Mouse (Mus musculus) megakaryocyte, embryonic 14.5 days (primary cell): ENCODE data around the gene Repin1.
"Not testable (repeated sequence)": the region's sequence is repeated elsewhere in the genome, so short reads cannot be mapped to it uniquely, and the experiment has no call there.

Source experiments
- FLI1 ChIP-seq: IDR thresholded peaks from 2 replicates; pipeline ENCODE4 v1.6.1; 2012; ENCODE audit warnings: low read length, inconsistent platforms, mixed read lengths
- GATA1 ChIP-seq: IDR thresholded peaks from 3 replicates; pipeline ENCODE4 v1.6.1; 2012; ENCODE audit warnings: mixed read lengths, low read length, inconsistent platforms, borderline replicate concordance

- not testable (repeated sequence) for TF ChIP-seq GATA1, FLI1
Measured at GRCm38 (mm10) chr6:48622186-48622843, 28.6 kb downstream of the Repin1 start.
